Mouse (Mus musculus): ENCODE data around the gene 1700088E04Rik. TPM values are rescaled to one million over a fixed set of nuclear protein-coding genes. Genes with fewer than 3 reads are reported as not detected.
A peak's percentile ranks its signal among the peaks of the same experiment; 100 is the strongest.

The 1700088E04Rik gene
- polyA plus RNA-seq, 1 experiment, result 18.6 TPM

- DNase-seq (ENCODE audit: extremely low spot score in 1 of 2, low spot score in 1 of 2), result no peak
Measured at GRCm38 (mm10) chr15:79101531-79101930, 39.5 kb downstream of the 1700088E04Rik start.

- DNase-seq (ENCODE audit: extremely low spot score in 1 of 2, low spot score in 1 of 2), result no peak
Measured at GRCm38 (mm10) chr15:79100391-79100790, 40.7 kb downstream of the 1700088E04Rik start.

- DNase-seq (ENCODE audit: extremely low spot score in 1 of 2, low spot score in 1 of 2), result no peak
Measured at GRCm38 (mm10) chr15:79099456-79099855, 41.6 kb downstream of the 1700088E04Rik start.

- no peak for DNase-seq (ENCODE audit: extremely low spot score in 1 of 2, low spot score in 1 of 2)
Measured at GRCm38 (mm10) chr15:79098868-79099267, 42.2 kb downstream of the 1700088E04Rik start.

GRCm38 (mm10) chr15:79098220-79098619 is 42.8 kb downstream of the 1700088E04Rik start:
- no peak for DNase-seq (ENCODE audit: extremely low spot score in 1 of 2, low spot score in 1 of 2)

GRCm38 (mm10) chr15:79097611-79098025 is 43.4 kb downstream of the 1700088E04Rik start:
- peak; percentile 25 to 28 for DNase-seq (ENCODE audit: extremely low spot score in 1 of 2, low spot score in 1 of 2)

- DNase-seq (ENCODE audit: extremely low spot score in 1 of 2, low spot score in 1 of 2), result no peak
Measured at GRCm38 (mm10) chr15:79097135-79097534, 43.9 kb downstream of the 1700088E04Rik start.

- no peak for DNase-seq (ENCODE audit: extremely low spot score in 1 of 2, low spot score in 1 of 2)
Measured at GRCm38 (mm10) chr15:79096556-79096955, 44.5 kb downstream of the 1700088E04Rik start.

GRCm38 (mm10) chr15:79095483-79095882 is 45.6 kb downstream of the 1700088E04Rik start:
- no peak for DNase-seq (ENCODE audit: extremely low spot score in 1 of 2, low spot score in 1 of 2)

- peak in 1 of 2 experiments; percentile 54 for DNase-seq (ENCODE audit: extremely low spot score in 1 of 2, low spot score in 1 of 2)
Measured at GRCm38 (mm10) chr15:79093083-79093839, 47.8 kb downstream of the 1700088E04Rik start.

GRCm38 (mm10) chr15:79092284-79092683 is 48.8 kb downstream of the 1700088E04Rik start:
- DNase-seq (ENCODE audit: extremely low spot score in 1 of 2, low spot score in 1 of 2), result no peak

GRCm38 (mm10) chr15:79079567-79079966 is 61.5 kb downstream of the 1700088E04Rik start:
- no peak for DNase-seq (ENCODE audit: extremely low spot score in 1 of 2, low spot score in 1 of 2)

Other genes with a start within 250 kb of the 1700088E04Rik start
- 0.24 TPM in 1 of 2 replicates, not detected in the other for gene Gm49510, start 241.6 kb downstream of the 1700088E04Rik start, polyA plus RNA-seq (2012; rRNA removed)
- gene Sh3bp1, start 241.5 kb downstream of the 1700088E04Rik start, polyA plus RNA-seq (2012; rRNA removed), result 27.2 and 29.0 TPM in 2 replicates
- gene Pdxp, start 227.3 kb downstream of the 1700088E04Rik start, polyA plus RNA-seq (2012; rRNA removed), result 219 and 227 TPM in 2 replicates
- gene Lgals1, start 214.5 kb downstream of the 1700088E04Rik start, polyA plus RNA-seq (2012; rRNA removed), result 48.2 and 56.0 TPM in 2 replicates
- 35.8 and 37.4 TPM in 2 replicates for gene Nol12, start 206.3 kb downstream of the 1700088E04Rik start, polyA plus RNA-seq (2012; rRNA removed)
- gene Triobp, start 193.5 kb downstream of the 1700088E04Rik start, polyA plus RNA-seq (2012; rRNA removed), result 11.7 and 13.9 TPM in 2 replicates
- 109 and 112 TPM in 2 replicates for gene H1f0, start 112.8 kb downstream of the 1700088E04Rik start, polyA plus RNA-seq (2012; rRNA removed)
- gene Galr3, start 99.4 kb downstream of the 1700088E04Rik start, polyA plus RNA-seq (2012; rRNA removed), result 0.19 and 0.38 TPM in 2 replicates
- 31.0 and 32.3 TPM in 2 replicates for gene Ankrd54, start 78.4 kb downstream of the 1700088E04Rik start, polyA plus RNA-seq (2012; rRNA removed)
- 80.9 and 90.8 TPM in 2 replicates for gene Eif3l, start 66.1 kb downstream of the 1700088E04Rik start, polyA plus RNA-seq (2012; rRNA removed)
- gene Micall1, start 32.4 kb downstream of the 1700088E04Rik start, polyA plus RNA-seq (2012; rRNA removed), result 22.2 and 23.8 TPM in 2 replicates
- 159 and 176 TPM in 2 replicates for gene Polr2f, start 244 bp downstream of the 1700088E04Rik start, polyA plus RNA-seq (2012; rRNA removed)
- 55.2 and 61.4 TPM in 2 replicates for gene Sox10, start 24.0 kb upstream of the 1700088E04Rik start, polyA plus RNA-seq (2012; rRNA removed)
- gene Pick1, start 87.9 kb upstream of the 1700088E04Rik start, polyA plus RNA-seq (2012; rRNA removed), result 87.7 and 98.4 TPM in 2 replicates
- gene Gm49486, start 88.1 kb upstream of the 1700088E04Rik start, polyA plus RNA-seq (2012; rRNA removed), result 1.3 and 1.4 TPM in 2 replicates
- gene Slc16a8, start 113.5 kb upstream of the 1700088E04Rik start, polyA plus RNA-seq (2012; rRNA removed), result 0.06 TPM in 1 of 2 replicates, not detected in the other
- gene Baiap2l2, start 144.3 kb upstream of the 1700088E04Rik start, polyA plus RNA-seq (2012; rRNA removed), result 12.6 and 16.6 TPM in 2 replicates
- gene Pla2g6, start 187.1 kb upstream of the 1700088E04Rik start, polyA plus RNA-seq (2012; rRNA removed), result 31.8 and 32.9 TPM in 2 replicates
- gene Maff, start 205.4 kb upstream of the 1700088E04Rik start, polyA plus RNA-seq (2012; rRNA removed), result 0.62 and 1.1 TPM in 2 replicates

Measured in frontal cortex, adult 2 months (tissue).